Mouse (Mus musculus): ENCODE measurements around the gene Ap3b1.

Ap3b1 gene

DNA sequence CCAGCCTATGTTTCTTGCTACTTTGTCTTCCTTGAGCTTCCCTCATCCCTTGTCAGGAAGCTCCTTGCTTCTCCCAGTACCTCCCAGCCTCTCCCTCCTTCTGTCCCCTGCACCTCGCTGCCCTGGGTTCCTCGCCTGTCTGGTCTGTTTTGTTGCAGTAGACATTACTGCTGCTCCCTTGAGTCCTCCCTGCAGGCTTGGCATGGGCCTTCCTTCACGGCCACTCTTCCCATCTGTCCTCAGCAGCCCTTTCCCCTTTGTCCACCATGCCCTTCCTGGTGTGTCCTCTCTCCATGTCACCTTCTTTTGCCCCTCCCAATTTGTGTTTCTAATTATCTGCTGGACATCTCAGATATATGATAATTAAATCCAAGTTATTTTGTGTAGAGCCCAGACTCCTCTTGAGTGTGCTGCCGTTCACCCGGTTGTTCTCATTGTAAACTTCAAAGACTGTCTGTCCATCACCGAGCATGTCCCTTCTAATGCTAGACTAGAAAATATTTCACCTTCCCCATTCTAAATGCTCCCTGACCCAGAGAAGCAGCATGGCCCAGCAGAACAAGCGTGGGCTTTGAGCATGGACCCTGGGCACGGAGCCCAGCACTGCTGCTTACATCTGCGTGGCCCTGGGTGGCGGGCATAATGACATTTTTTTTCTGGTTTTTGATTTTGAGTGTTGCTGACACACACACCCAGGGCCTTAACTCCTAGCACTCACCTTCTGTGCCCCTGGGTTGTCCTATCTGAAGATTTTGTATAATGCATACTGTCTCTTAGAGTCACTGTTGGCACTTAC lies 181.3 kb downstream of the Ap3b1 start:
- peak; percentile 52 for DNase-seq (ENCODE audit: low spot score)

DNA sequence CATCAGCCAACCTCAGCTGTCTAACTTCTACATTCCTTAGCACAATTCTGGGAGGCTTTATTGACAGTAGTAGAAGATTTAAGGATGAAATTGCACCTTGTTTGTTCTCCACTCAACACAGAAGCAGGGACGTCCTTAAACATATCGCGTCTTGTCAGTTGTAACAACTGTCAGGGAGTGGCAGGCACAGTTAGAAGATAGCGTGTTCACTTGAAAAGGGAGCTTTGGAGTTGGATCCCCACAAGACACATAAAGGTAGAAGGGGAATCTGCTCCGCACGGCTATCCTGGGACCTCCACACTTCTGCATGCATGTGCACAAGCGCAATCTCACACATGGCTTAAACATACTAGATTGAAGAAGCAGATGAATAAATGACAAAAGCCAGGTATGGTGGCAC lies 183.3 kb downstream of the Ap3b1 start:
- DNase-seq (ENCODE audit: low spot score): no peak

DNA sequence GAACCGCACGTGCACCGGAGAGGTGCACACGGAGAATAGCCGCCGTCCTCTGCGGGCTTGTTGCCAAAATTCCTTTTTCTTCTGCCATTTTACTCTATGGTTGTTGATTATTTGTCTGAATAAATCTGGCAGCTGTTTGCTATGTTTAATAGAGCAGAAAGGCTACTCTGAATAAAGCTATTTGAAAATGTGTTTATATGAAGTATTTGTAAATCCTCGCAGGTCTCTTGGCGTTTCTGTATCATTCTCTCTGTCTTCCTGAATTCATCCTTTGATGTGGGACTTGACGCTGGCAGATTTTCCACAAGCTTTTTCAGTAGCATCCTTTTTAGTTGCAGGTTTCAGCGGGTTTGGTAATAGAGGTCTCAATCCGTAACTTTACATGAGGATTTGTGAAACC lies 185.5 kb downstream of the Ap3b1 start:
- no peak for DNase-seq (ENCODE audit: low spot score)

DNA sequence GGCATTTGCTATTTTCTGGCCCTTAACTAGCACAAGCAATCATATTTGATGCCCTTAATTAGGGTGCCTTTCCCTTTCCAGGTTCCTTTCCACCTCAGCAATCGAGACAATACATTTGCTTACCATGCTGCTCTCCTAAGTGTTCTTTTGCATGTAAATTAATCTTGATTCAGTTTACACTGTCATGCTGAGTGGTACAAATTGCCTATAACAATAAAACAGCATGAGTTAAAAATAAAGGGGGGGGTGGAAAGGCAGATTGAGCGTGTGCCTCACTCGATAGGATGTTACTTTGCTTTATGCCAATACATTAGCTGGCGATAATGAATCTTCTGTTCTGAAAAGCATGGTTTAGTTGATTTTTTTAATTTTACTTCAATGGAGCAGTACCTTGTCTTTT lies 187.0 kb downstream of the Ap3b1 start:
- DNase-seq (ENCODE audit: low spot score): no peak

DNA sequence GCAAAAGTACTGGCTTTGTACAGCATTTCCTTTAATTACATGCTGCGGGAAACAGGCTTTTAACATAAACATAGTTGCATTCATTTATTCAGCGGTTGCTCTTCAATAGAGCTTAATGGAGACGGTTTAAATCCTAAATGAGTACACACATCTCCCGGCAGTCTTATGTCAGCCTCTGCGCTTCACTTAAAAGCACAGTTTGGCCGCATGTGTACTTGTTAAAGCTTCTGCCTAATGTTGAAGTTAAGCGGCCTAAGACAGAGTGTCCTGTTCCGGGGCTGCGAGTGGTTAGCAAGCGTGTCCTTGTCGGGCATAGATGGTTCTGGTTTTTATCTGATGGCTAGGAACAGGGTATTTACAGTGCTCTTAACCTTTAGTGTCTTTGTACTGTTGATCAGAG lies 187.5 kb downstream of the Ap3b1 start:
- DNase-seq (ENCODE audit: low spot score): no peak

DNA sequence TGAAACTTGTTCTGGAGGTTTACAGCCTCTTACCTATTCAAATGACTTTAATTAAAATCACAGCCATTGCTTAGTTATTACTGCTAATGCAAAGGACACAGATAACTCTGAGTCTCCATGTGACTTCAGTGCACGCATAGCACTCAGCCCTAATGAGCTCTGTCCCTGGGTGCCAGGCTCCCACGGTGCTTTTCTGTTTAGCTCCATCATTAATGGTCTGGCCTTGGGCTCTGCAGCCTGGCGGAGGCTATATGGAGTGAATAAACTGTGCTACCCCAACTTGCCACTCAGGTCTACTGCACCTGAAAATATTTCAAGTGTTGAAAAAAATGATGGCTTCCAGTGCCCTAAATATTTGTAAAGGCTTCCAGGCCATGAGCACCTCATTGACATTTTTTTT lies 190.8 kb downstream of the Ap3b1 start:
- no peak for DNase-seq (ENCODE audit: low spot score)

- DNase-seq (ENCODE audit: low spot score): no peak
Observed at GRCm38 (mm10) chr13:94550037-94550436, 191.3 kb downstream of the Ap3b1 start.

GRCm38 (mm10) chr13:94560011-94560410 lies 201.3 kb downstream of the Ap3b1 start:
- peak; percentile 74 for DNase-seq (ENCODE audit: low spot score)

DNA sequence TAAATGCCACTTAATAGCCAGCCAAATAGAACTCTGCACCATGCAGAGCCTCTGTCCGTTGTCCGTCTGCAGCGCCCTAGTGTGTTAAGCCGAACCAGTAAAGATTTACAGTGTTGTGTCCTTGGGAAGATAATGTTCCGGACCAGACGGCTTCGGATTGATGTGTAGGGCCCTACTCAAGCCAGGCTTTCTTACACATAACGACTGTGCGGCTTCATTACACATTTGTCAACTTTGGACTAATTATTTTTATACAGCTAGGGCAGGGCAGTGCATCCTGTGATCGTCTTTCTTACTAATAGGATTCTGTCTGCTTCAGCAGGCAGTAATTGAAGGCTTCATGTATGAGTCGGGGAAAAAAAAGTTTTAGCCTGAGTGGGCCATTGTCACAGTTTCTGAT lies 202.1 kb downstream of the Ap3b1 start:
- DNase-seq (ENCODE audit: low spot score): no peak

DNA sequence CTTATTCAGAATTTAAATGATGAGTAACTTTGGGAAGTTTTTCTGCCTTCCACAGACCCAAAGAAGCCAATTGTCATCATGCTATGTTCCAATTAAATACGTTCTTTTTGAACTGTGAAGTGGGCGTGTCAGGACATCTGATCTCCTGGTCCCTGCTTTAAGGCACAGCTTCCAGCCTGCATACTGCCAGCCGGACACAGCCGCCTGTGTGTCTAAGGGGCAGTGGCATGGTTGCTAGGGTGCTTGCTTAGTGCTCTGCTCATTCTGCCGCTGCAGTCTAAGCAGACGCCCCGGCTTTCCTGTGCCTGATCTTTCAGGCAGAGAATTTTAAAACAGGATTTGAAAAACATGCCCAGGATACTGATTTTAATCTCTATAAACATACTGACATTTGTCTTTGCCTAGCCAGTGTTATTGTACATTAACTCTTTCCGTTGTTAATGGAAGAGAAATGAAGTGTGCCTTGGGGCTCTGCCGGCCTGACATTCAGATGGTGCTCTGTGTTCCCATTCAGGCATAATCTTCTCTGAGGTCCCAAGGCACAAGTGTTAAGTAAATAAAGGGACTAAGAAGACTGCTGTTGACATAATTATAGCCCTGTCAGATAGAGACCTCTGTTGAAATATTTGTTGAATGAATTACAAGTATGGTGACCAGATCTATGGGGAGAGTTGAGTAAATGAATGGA lies 204.0 kb downstream of the Ap3b1 start:
- DNase-seq (ENCODE audit: low spot score): peak; percentile 34

GRCm38 (mm10) chr13:94563836-94564235 lies 205.1 kb downstream of the Ap3b1 start:
- DNase-seq (ENCODE audit: low spot score): no peak

DNA sequence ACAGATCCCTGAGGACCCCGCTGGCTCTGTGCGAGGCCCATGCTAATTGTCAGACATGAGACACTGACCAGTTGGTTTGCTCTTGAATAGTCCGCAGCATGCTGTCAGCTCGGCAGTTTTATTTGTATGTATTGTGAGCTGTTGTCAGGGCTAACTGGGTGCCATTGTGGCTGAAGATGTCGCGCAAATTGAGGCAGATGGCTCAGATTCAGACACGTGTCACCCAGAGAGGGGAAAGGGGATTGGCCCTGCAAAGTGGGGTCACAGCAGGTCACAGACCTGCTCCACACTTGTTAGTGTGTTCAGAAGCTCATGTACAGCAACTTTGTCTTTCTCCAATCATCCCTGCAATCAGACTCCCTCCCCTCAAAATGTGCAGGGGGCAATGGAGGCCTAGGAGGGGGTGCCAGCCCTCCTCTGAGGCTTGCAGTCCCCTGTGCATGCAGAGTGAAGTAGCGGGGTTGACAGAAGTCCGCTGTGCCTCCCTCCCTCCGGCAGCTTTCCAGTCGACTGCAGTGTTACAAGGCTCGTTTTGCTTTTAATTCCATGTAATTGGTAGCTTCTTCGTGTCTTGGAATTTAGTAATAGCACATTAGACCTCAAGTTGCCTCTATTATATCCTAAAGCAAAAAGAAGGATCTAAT lies 205.7 kb downstream of the Ap3b1 start:
- DNase-seq (ENCODE audit: low spot score): no peak

- no peak for DNase-seq (ENCODE audit: low spot score)
Observed at GRCm38 (mm10) chr13:94565176-94565575, 206.4 kb downstream of the Ap3b1 start.

GRCm38 (mm10) chr13:94565616-94566015 lies 206.9 kb downstream of the Ap3b1 start:
- no peak for DNase-seq (ENCODE audit: low spot score)

DNA sequence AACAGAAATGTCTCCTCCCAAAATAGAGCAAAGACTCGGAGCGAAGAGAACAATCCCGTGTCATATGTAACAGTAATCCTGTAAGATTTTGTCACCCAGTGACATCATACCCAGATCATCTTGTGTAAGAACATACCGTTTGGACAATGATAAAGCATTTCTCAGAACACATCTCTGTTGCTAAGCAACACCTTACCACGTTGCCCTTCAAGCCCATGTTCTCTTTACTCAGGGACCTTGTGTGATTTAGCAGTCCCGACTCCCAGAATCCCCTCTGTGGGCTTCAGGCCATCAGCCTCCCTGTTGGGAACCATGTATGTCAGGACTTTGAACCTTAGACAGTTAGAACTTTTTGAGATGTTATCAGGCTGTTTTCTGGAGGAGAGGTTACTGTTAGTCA lies 209.0 kb downstream of the Ap3b1 start:
- DNase-seq (ENCODE audit: low spot score): no peak

DNA sequence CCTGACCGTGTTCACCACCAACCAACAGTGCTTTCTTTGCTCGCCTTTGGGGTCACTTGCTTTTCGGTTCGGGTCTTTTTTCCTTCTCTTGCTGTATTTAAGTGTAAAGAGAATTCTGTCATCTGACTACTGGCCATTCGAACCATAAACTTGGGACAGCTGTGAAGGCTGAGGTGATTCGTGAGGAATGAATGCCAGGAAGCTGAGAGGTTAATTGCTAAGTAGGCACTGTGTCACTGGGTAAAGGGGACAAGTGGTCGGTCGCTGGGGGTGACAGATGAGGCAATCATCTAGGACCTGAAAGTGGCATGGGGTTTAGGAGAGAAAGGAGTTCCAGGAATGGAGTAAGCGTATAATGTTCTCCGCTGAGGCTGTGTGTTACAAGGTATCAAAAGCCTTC lies 212.2 kb downstream of the Ap3b1 start:
- no peak for DNase-seq (ENCODE audit: low spot score)

DNA sequence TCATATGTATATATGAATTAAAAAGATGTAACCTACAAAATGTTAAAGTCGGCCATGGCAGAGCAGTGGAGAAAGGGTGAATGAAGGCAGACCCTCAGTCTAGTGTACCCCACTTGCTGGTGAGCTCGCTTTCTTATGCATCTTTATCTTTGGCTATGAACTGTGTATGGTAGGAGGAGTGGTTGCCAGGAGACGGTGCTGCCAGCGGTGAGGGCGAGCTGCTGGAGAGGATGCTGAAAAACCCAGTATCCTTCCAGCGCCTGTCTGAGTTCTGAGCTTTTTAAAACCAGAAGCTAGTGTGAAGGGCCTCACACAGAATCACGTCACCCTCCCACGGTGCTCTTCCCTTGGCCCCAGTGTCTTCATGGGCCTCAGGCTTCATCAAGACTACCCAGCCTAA lies 214.6 kb downstream of the Ap3b1 start:
- no peak for DNase-seq (ENCODE audit: low spot score)

- DNase-seq (ENCODE audit: low spot score): no peak
Observed at GRCm38 (mm10) chr13:94573833-94574232, 215.1 kb downstream of the Ap3b1 start.

- DNase-seq (ENCODE audit: low spot score): no peak
Observed at GRCm38 (mm10) chr13:94575607-94576398, 217.0 kb downstream of the Ap3b1 start.

DNA sequence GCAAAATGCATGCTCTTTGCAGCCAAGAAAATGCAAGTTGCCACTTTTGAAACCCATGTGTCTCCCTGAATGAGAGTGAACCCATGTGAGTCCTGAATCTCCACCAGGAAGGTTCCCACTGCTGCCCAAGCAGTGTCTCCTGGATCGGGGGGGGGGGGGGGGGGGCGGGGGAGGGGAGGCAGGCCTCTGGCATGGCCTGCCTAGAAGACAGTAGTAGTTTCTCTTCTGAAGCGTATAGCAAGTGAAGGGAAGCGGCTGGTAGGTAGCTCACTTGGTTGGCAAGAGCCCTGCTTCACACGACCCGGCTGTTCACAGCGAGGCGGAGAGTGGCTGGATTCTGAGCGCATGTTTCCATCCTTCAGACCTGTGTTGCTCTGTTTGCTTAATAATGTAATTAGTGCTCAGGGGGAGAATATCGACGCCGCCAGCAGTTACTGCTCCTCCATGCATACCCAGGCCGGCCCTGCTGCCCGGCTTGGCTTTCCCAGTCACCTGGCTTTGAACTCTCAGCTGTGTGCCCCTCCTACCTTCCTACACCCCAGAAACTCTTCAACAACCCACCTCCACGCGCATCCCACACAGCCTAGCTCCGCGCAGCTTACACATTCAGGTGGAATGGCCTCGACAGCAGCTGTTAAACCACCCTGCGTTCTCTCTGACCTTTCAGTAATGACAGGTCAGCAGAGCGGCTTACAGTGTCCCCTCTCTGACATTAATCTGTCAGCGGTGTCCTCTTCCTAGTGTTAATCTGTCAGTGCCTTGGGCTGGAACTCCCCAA lies 217.8 kb downstream of the Ap3b1 start:
- no peak for DNase-seq (ENCODE audit: low spot score)

DNA sequence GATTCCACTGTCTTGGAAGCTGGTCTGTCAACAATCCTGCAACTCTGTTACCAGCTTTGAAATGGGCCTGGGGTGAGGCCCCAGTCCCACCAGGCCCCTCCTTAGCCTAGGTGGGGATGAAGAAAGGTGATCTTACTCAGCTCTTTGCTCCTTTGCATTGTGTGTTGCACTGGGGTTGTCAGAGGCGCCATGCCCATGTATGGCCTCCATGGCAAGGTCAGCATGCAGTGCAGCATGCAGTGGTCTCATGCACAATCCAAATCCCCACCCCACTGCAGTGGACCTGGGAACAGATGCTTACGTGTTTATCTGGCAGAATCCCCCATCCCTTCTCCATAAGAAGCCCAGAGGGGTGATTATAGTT lies 218.4 kb downstream of the Ap3b1 start:
- DNase-seq (ENCODE audit: low spot score): no peak

- no peak for DNase-seq (ENCODE audit: low spot score)
Observed at GRCm38 (mm10) chr13:94595289-94595688, 236.5 kb downstream of the Ap3b1 start.

All from ovary, postnatal 36 days (tissue).